In genomic region chr6:149010766-149011301, GRCm38 (mm10) we compare ENCODE assay signal across 7 mouse cellular contexts.
DNase-seq lines count a peak whose midpoint lies in the region; ATAC-seq and TF ChIP-seq lines count a peak whose summit lies in the region.

No protein-coding gene starts in this region.

- H3K27ac ChIP-seq in kidney, postnatal 0 days = no peak overlapping the region
- H3K27ac ChIP-seq in MEL (ENCODE audit: control insufficient read depth, low read depth, low read length) = no peak overlapping the region
- H3K27ac ChIP-seq in kidney, embryonic 16.5 days (ENCODE audit: low read length) = no peak overlapping the region

- no peak for TF ChIP-seq POLR2A in MEL (IDR thresholded peaks at IDR 0.05; ENCODE audit: control insufficient read depth in 1 of 2, insufficient read depth in 1 of 2, low read depth in 1 of 2, low read length in 2 of 2, poor library complexity in 1 of 2)

- H3K4me2 ChIP-seq in kidney, postnatal 0 days (ENCODE audit: low read length) = no peak overlapping the region
- no peak overlapping the region for H3K4me2 ChIP-seq in kidney, embryonic 16.5 days (replicated peaks; ENCODE audit: low read depth, low read length)

- no peak for ATAC-seq in kidney, postnatal 0 days (replicated peaks; ENCODE audit: low FRiP score, low read depth)
- no peak for ATAC-seq in kidney, embryonic 16.5 days (ENCODE audit: low FRiP score, low TSS enrichment)

- peak; percentile 76 for TF ChIP-seq RAD21 in MEL (IDR thresholded peaks at IDR 0.05; ENCODE audit: low read depth, low read length)

- no peak overlapping the region for H3K4me3 ChIP-seq in kidney, postnatal 0 days (replicated peaks; ENCODE audit: low read depth, low read length)
- H3K4me3 ChIP-seq in MEL (ENCODE audit: control insufficient read depth in 1 of 2, insufficient read depth in 1 of 2, low read depth in 2 of 2, low read length in 2 of 2) = no peak overlapping the region
- no peak overlapping the region for H3K4me3 ChIP-seq in kidney, embryonic 16.5 days (ENCODE audit: low read length)

- no peak overlapping the region for H3K9ac ChIP-seq in kidney, postnatal 0 days (ENCODE audit: low read depth, low read length)
- H3K9ac ChIP-seq in MEL (ENCODE audit: control insufficient read depth, low read depth, low read length, poor library complexity, severe bottlenecking) = no peak overlapping the region
- H3K9ac ChIP-seq in kidney, embryonic 16.5 days (replicated peaks; ENCODE audit: low read length) = no peak overlapping the region

- no peaks in the 10 kb centered on the region for H3K79me2 ChIP-seq in MEL (ENCODE audit: control insufficient read depth, insufficient read depth, low read length, poor library complexity)

- no peaks in the 10 kb centered on the region for H3K27me3 ChIP-seq in kidney, postnatal 0 days (ENCODE audit: insufficient read depth, low read length)
- peaks cover 0 to 6% of the 10 kb centered on the region in 2 experiments; a peak in 3 of 4 replicates for H3K27me3 ChIP-seq in MEL (ENCODE audit: control insufficient read depth in 1 of 2, insufficient read depth in 2 of 2, low read length in 2 of 2)
- H3K27me3 ChIP-seq in kidney, embryonic 16.5 days (ENCODE audit: insufficient read depth, low read length) = no peaks in the 10 kb centered on the region

- TF ChIP-seq CTCF in kidney, postnatal 0 days (IDR thresholded peaks at IDR 0.05; ENCODE audit: low read depth) = peak; percentile 73
- TF ChIP-seq CTCF in MEL (IDR thresholded peaks at IDR 0.05 in 2 of 3, conservative IDR thresholded peaks at IDR 0.05 in 1 of 3; ENCODE audit: control insufficient read depth in 1 of 3, insufficient read depth in 1 of 3, low read depth in 2 of 3, low read length in 3 of 3, poor library complexity in 1 of 3, severe bottlenecking in 1 of 3) = peak in 2 of 3 experiments; percentile 13 to 77; a peak in 4 of 6 replicates

- H3K36me3 ChIP-seq in kidney, postnatal 0 days (ENCODE audit: insufficient read depth, low read length) = peaks cover 23% of the 10 kb centered on the region
- no peaks in the 10 kb centered on the region for H3K36me3 ChIP-seq in MEL (ENCODE audit: control insufficient read depth in 1 of 2, insufficient read depth in 2 of 2, low read length in 2 of 2)
- H3K36me3 ChIP-seq in kidney, embryonic 16.5 days (ENCODE audit: insufficient read depth, low read length) = peaks cover 30% of the 10 kb centered on the region

- peak; percentile 78 for DNase-seq in kidney, postnatal 0 days (ENCODE audit: low spot score)
- DNase-seq in kidney, adult 11 months = no peak
- peak; percentile 54 for DNase-seq in CD4-positive, CD25-positive, alpha-beta regulatory T cell, adult 2 months (ENCODE audit: low read depth, low spot score)
- DNase-seq in MEL (ENCODE audit: low read depth, low spot score) = peak; percentile 63
- peak; percentile 51 for DNase-seq in forelimb bud, embryonic 11.5 days (ENCODE audit: low read depth, low spot score)
- peak; percentile 56 for DNase-seq in retina, postnatal 1 day

- no peak for TF ChIP-seq EP300 in MEL (IDR thresholded peaks at IDR 0.05; ENCODE audit: low read depth in 1 of 2, low read length in 2 of 2)

- H3K9me3 ChIP-seq in kidney, postnatal 0 days (replicated peaks; ENCODE audit: low read length) = no peaks in the 10 kb centered on the region
- no peaks in the 10 kb centered on the region for H3K9me3 ChIP-seq in MEL (replicated peaks; ENCODE audit: insufficient read depth, low read length)
- no peaks in the 10 kb centered on the region for H3K9me3 ChIP-seq in kidney, embryonic 16.5 days (ENCODE audit: low read length)

- no peaks in the 10 kb centered on the region for H3K4me1 ChIP-seq in kidney, postnatal 0 days (replicated peaks; ENCODE audit: insufficient read depth, low read length)
- no peaks in the 10 kb centered on the region for H3K4me1 ChIP-seq in MEL (ENCODE audit: control insufficient read depth in 1 of 2, insufficient read depth in 2 of 2, low read length in 2 of 2)
- H3K4me1 ChIP-seq in kidney, embryonic 16.5 days (ENCODE audit: insufficient read depth, low read length) = no peaks in the 10 kb centered on the region

TF ChIP-seq in MEL, 35 proteins besides CTCF, POLR2A, EP300 and RAD21:
- TF ChIP-seq ZMIZ1 (IDR thresholded peaks at IDR 0.05; ENCODE audit: low read depth, low read length) = no peak
- TF ChIP-seq ZC3H11A (IDR thresholded peaks at IDR 0.05; ENCODE audit: low read depth, low read length) = peak; percentile 53
- TF ChIP-seq USF2 (IDR thresholded peaks at IDR 0.05; ENCODE audit: borderline replicate concordance in 1 of 2, insufficient read depth in 1 of 2, low read depth in 1 of 2, low read length in 2 of 2) = no peak
- TF ChIP-seq HCFC1 (IDR thresholded peaks at IDR 0.05; ENCODE audit: low read depth, low read length) = no peak
- peak; percentile 78 for TF ChIP-seq SMC3 (IDR thresholded peaks at IDR 0.05; ENCODE audit: low read depth, low read length)
- TF ChIP-seq E2F4 (IDR thresholded peaks at IDR 0.05; ENCODE audit: borderline replicate concordance, low read depth, low read length) = no peak
- no peak for TF ChIP-seq TCF12 (IDR thresholded peaks at IDR 0.05; ENCODE audit: low read depth, low read length)
